Mouse (Mus musculus) heart, embryonic 12.5 days (tissue): ENCODE measurements at regions not wholly inside any gene's neighbourhood (a gene's known extent, or its start where the extent isn't known, plus 50 kb on each side); places are given as distances from the start of the nearest gene placed in this dataset.

Experiments used
- ATAC-seq: fragments of 200-750 bp; cut with Nextera tagmentation; 2 replicates; pipeline ENCODE4 v1.8.0; 2017; ENCODE audit warnings: moderate TSS enrichment, moderate library complexity; ENCODE audit not compliant: insufficient number of reproducible peaks, low FRiP score
- H3K27ac ChIP-seq: fragments of 300-500 bp; sonication (generic); 2 replicates; pipeline ENCODE4 v1.5.1; 2016; ENCODE audit warnings: mild to moderate bottlenecking, moderate library complexity; ENCODE audit not compliant: poor library complexity, severe bottlenecking
- H3K27me3 ChIP-seq: fragments of 300-500 bp; sonication (generic); replicated peaks from 2 replicates; pipeline ENCODE4 v1.6.1; 2016; ENCODE audit warnings: mild to moderate bottlenecking, moderate library complexity
- H3K36me3 ChIP-seq: fragments of 300-500 bp; sonication (generic); 2 replicates; pipeline ENCODE4 v1.6.1; 2016; ENCODE audit warnings: mild to moderate bottlenecking, moderate library complexity
- H3K4me1 ChIP-seq: fragments of 300-500 bp; sonication (generic); replicated peaks from 2 replicates; pipeline ENCODE4 v1.6.1; 2016; ENCODE audit warnings: mild to moderate bottlenecking
- H3K4me2 ChIP-seq: fragments of 300-500 bp; sonication (generic); 2 replicates; pipeline ENCODE4 v1.6.1; 2016; ENCODE audit warnings: mild to moderate bottlenecking, moderate library complexity
- H3K4me3 ChIP-seq: fragments of 300-500 bp; sonication (generic); 2 replicates; pipeline ENCODE4 v1.5.1; 2016; ENCODE audit warnings: mild to moderate bottlenecking
- H3K9ac ChIP-seq: fragments of 300-500 bp; sonication (generic); 2 replicates; pipeline ENCODE4 v1.6.1; 2016; ENCODE audit warnings: mild to moderate bottlenecking, moderate library complexity
- H3K9me3 ChIP-seq: fragments of 300-500 bp; sonication (generic); replicated peaks from 2 replicates; pipeline ENCODE4 v1.6.1; 2016; ENCODE audit warnings: mild to moderate bottlenecking, moderate library complexity
- WGBS: fragments of 180-500 bp; shearing (Covaris S2); methylation state at CpG from one replicate; pipeline ENCODE4 v1.1.7; 2016; 5-methylcytosine and 5-hydroxymethylcytosine counted together

DNA sequence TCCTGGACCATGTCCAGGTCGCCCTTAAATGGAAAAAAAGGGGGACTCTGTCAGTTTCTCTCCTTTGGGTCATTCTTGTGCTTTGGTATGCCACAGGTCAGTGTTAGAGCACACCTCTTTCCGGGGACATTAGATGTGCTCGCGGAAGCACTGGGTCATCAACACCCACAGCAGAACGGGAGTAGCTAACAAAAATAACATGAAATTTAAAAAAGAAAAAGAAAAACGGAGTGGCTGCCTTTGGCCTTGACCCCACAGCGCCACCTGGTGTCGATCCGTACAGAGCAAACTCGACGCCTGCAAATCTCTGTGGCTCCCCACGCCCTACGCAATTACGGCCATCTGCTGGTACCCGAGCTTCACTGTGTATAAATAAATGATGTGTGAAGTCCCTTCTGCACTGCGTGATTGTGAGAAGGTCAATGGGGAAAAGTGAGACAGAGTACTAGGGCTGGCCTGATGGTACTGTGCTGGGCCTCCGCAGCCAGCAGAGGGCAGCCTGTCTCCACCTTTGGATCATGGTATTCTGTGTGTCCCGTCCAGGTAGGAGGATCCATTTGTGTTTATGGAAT, 99.0 kb upstream of the Slc7a12 start:
- WGBS: 10% methylated on average over 18 of the region's 18 CpGs
- Histone ChIP-seq H3K9me3 (no peaks in the 10 kb centered on the region), H3K36me3 (no peaks in the 10 kb centered on the region), H3K4me3 (peak overlapping the region; percentile 36), H3K4me2 (peak overlapping the region; percentile 65), H3K27ac (no peak overlapping the region), H3K27me3 (no peaks in the 10 kb centered on the region), H3K4me1 (no peaks in the 10 kb centered on the region), H3K9ac (no peak overlapping the region)
- peak; percentile 72 for ATAC-seq

DNA sequence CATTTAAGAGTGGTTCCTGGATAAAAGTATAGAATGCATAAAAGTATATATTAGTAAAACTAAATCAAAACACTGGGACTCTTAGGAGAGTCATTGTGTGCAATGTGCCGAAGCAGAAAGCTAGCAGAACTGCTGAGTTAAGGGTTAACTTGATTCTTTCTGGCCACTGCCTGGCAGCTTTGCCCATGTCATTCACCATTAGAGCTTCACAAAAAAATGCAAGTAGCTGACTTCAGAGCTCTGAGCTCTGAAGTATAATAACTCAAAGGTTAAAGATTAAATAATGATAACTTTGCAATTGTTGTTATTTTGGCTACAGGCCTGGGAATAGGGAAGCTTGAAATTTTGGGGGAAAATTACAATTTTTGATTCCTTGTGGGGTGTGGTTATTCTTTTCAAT, 89.8 kb upstream of the Slc7a12 start:
- no peak overlapping the region for H3K27ac ChIP-seq
- ATAC-seq: no peak
- no peaks in the 10 kb centered on the region for H3K4me1 ChIP-seq
- no peak overlapping the region for H3K4me2 ChIP-seq
- no peaks in the 10 kb centered on the region for H3K9me3 ChIP-seq
- no peak overlapping the region for H3K9ac ChIP-seq
- no peak overlapping the region for H3K4me3 ChIP-seq
- WGBS: 78% methylated on average over 1 of the region's 1 CpGs
- H3K27me3 ChIP-seq: no peaks in the 10 kb centered on the region
- H3K36me3 ChIP-seq: no peaks in the 10 kb centered on the region

DNA sequence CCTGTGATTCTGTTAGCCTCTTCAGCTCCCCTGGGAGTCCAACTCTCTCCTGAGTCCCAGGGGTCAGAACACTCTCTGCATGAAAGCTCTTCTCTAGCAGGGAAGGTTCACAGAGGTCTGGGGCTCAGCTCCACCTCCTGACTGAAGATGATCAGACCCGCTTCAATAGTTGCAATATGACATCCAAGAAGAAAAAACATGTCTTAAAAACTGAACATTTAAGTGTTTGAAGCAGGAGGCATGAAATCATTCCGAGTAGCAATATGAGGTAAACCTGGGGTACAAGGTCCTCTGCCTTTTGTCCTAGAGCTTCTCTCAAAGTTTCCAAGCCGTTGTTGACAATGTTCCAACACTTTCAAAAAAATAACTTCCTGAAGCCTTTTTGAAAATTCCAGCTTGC, 81.8 kb upstream of the Slc7a12 start:
- Histone ChIP-seq H3K9ac (no peak overlapping the region), H3K4me3 (no peak overlapping the region), H3K9me3 (peaks cover 2% of the 10 kb centered on the region; the same call in 1 of the 2 replicates), H3K36me3 (no peaks in the 10 kb centered on the region), H3K4me2 (no peak overlapping the region), H3K27ac (no peak overlapping the region), H3K4me1 (no peaks in the 10 kb centered on the region), H3K27me3 (no peaks in the 10 kb centered on the region)
- no peak for ATAC-seq
- 76% methylated on average over 3 of the region's 3 CpGs for WGBS

GRCm38 (mm10) chr3:14408435-14409125, 71.9 kb upstream of the Slc7a12 start:
- H3K4me3 ChIP-seq: no peak overlapping the region
- H3K9ac ChIP-seq: no peak overlapping the region
- ATAC-seq: no peak
- H3K27me3 ChIP-seq: no peaks in the 10 kb centered on the region
- H3K36me3 ChIP-seq: no peaks in the 10 kb centered on the region
- no peak overlapping the region for H3K4me2 ChIP-seq
- 70% methylated on average over 1 of the region's 1 CpGs for WGBS
- H3K4me1 ChIP-seq: no peaks in the 10 kb centered on the region
- H3K27ac ChIP-seq: no peak overlapping the region
- H3K9me3 ChIP-seq: peaks cover 6% of the 10 kb centered on the region; the same call in 1 of the 2 replicates
